Mouse (Mus musculus) brain, adult 2 months (tissue): ENCODE measurements around the gene Fndc1.

ENCODE experiments used
- DNase-seq: peaks from one replicate; pipeline ENCODE4 v3.0.0; 2011; ENCODE audit warnings: low read depth, low spot score

The Fndc1 gene

DNA sequence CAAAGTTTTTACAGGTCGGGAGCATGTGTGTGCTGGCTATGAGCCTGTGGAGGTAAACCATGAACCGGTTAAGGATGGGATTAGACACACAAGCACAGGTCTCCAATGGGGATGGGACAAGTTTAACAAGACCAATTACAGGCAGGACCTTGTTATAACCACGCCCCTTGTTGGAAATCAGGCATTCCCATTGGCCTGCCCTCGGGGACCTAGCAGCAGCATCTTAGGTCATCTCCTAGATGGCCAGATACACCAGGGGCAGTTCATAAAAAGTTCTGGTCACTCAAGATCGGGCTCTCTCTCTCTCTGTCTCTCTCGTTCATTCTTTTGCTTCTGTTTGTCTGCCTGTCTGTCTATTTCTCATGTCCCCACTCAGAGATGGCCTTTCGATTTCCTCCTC, 6.9 kb downstream of the Fndc1 start:
- DNase-seq, result no peak

DNA sequence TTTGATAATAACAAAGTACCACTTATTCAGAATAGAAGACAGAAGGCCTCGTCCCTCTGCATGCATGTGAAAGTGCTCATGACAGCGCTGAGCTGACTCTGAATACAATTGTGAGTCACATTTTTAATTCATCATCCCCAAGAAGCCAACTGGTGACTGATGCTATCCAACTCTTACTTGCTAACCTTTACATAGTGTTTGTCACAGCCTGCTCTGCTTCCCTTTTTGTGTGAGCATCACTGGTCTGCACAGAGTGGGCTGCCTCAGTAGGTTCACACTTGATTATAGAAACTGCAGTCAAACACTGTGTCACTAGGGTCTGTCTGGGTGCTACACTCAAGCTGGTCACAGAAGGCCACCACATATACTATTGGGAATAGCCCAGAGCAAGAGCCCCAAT, 10.5 kb downstream of the Fndc1 start:
- peak; percentile 26 for DNase-seq

DNA sequence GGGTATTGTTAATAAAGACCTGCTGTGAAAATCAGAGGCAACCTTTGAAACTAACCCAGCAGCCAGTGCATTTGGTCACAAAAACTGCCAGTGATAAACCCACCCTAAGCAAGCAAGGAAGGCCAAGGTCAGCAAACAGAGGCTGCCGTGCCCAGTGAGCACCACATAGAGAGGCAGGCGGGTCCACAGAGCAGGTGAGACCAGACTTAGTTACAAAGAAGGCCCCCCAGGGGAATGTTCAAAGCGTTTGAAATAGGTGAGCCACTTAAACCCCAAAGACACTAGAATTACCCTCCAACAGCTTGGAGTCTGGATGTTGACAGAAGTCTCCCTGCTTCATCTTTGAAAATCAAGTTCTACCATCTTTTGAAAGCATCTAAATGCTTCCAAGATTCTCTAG, 12.7 kb downstream of the Fndc1 start:
- no peak for DNase-seq

DNA sequence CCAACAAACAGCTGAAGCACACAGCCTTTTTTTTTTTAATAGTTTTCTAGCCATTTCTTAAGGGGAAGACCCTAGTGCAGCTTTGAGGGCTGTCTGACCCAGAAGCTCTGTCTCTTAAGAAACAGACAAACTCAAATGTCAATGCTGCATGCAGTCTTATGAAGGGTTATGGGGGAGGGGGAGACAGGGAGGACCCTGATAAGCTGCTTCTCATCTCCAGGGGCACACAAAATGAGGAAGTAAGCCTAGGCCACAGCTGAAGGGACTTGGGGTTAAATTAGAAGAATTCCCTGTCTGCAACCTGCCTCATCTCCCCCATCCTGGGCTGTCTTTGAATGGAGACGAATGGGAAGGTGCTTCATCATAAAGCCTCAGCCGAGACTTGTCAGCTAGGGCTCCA, 19.1 kb downstream of the Fndc1 start:
- DNase-seq, result no peak

DNA sequence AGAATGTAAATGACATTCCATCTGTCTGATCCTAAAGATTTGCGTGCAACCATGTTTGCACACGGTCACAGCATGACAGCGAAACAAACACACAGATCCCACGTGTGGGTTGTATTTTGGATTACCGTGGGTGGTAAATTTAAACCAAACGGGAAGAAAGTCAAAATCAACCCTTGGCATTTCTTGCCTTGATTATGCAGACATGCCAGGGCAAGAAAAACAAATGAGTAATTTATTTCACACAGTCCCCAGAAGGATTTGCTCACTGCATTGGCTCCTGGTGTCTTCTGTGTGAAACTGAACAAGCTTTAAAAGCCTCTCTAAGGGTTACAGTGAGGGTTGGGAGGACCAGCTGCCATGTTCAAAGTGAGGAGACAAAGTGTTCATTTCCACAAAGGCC, 22.0 kb downstream of the Fndc1 start:
- peak; percentile 40 for DNase-seq

DNA sequence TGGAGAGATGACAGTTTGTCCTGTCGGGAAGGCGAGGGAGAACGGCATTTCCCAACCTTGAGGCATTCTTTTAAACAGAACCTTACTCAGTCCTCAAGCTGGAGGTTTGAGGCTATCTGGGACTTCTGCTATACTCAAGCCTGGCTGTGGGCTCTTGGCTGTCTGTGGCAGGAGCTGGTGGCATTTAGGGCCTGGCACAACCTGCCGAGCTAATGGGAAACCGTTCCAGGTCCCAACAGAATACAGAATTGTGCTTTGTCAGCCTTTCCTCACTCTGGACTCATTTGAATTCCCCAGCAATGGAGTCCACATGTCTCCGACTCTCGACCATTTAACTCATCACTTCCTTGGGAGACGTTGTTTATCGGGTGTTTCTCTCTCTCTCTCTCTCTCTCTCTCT, 24.6 kb downstream of the Fndc1 start:
- DNase-seq, result no peak

DNA sequence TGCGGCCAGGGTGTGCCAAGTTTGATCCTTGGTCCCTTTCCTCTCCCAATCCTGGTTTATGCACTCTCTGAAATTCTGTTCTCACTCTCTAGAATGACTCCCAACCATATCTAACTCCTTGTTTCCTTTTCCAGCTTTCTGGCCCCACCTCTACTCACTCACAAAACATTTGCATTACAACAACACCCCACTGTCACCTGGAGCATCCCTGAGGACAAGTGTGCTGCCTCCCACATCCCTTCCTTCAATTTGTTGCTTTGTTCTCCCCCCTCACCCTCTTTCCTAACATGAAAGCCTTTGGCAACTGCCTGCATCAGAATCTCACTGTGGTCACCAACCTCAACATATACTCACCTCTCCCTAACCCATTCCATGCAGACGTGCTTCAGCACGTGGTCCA, 27.2 kb downstream of the Fndc1 start:
- no peak for DNase-seq

DNA sequence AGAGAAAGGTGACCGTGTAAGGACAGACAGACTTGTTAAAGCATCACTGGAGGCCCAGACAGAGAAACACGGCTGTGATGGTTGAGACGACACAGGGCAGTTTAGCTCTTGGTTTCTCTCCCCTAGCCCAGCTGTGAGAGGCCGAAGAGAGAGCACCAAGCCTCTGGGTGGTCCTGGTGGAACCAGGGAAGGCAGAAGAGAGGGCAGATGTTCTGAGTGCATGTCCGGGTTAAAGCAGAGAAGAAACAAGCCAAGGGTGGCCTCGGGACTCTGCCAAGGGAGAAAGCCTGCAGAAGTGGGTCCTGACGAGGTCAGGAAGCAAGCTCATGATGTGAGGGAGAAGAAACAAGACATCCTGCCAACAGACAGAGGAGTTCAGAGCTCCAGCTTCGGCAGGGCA, 31.5 kb downstream of the Fndc1 start:
- DNase-seq, result no peak

DNA sequence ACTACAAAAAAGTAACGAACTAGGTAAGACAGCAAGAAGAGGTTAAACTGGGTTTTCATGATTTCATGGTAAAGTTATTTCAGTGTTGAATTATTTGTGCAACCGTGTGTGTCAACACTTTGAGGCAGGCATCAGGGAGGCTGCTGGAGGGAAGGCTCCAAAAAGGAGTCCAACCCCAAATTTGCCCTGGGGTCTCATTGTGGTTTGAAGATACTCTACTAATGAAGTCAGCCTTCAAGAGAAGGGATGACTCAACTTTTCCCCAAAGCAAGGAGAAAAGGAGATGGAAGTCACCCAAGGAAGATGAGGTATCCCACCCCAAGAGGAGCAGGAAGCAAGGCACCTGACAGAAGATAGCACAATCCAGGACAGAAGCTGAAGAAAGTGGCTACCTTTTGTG, 31.9 kb downstream of the Fndc1 start:
- no peak for DNase-seq

DNA sequence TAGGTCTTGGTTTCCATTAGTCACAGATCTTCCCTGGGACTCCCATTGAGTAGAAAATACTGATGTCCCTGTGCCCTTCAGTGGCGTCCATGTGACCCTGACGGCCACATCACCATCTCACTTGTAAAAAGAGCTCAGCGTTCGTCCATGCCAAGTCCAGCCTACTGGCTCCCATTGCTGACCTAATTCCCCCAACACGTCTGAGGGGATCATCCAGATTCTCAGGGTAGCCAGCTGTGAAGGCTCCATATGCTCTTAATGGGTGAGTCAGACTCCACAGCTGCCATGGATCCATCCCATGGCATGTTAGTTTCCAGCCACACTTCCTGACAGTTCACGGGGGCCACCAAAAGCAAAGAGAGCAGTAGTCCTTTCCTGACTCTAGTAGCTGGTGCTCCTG, 33.0 kb downstream of the Fndc1 start:
- no peak for DNase-seq

DNA sequence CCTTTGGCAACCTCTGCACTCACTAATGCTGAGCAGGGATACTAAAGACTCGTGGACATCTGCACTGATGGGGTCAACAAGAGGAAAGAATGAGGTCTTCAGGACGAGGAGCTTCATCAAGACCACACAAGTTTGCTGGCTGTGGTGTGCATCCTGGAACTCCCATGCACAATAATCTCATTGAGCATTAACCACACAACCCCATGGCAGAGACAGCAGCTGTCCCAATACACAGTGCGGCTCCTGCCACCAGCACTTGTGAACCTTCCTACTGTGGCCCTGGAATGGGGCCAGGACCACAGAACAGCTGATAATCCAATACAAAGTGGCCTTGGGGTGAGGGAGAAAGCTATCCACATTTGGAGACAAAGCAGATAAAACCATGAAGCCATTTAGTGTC, 36.6 kb downstream of the Fndc1 start:
- DNase-seq, result no peak

DNA sequence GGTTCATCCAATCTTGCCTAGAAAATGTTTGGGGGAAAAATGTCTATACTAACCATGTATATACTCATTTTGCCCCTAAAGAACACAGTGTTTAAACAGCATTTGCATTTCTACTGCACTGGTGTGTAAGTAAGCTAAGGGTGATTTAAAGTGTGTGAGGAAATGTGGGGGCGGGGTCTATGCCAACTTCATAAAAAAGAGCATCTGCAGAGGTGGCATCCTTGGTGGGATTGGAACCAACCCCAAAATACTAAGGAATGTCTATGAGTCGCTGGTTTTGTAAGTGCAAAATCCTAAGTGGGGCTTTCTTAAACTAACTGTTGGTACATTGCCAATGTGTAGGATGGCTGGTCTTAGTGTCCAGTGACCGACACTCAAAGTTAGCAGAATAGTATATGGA, 53.0 kb downstream of the Fndc1 start:
- no peak for DNase-seq

DNA sequence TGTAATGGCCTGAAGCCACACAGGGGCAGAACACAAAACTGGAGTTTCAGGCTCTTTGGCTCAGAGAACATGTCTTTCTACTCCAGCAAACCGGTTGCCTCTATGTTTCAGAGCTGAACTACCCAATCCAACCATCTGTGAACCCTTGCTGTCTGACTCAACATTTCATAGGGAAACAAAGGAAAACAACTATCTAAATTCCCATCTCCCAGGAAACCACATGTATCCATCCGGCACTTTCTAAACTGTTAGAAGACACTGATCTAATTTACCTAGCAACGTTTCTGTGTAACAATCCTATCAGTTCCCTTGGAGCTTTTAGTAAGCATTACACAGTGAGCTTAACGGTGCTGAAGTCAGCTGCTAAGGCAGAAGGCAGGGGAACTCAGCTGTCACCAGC, 67.3 kb downstream of the Fndc1 start:
- DNase-seq, result peak; percentile 32

DNA sequence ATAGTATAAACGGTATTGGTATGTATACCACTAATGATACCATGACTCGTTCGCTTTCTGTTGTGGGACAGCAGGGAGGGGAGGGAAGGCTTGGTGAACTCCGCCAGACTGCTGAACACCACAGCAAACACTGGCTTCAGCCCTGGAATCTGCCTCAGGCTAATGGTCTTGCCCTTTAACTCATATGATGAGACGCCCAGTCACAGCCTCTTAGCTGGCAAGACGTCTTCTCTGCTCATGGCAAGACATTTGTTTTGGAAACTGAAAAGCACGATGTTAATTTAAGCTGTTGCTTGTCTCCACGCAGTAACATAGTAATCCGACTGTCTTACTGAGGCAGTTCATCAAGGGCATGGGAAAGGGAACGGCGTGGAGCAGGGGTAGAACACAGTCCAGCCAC, 72.1 kb downstream of the Fndc1 start:
- DNase-seq, result no peak

DNA sequence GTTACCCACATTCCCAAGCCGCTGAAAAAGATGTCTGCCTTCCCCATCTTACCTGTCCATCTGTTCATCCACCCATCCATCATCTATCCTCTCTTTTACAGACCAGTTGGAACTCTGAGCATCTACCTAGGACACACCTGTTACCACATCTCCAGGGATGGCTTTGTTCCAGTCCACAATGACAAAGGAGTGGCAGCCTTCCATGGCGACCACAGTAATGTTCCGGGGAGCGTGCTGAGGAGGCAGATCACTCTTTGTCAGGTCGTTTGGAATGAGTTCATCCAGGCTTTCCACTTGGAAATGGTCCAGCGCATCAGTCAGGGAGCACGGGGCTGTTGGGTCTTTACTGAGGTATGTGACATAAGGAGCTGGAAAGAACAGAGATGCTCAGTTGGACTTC, 73.7 kb downstream of the Fndc1 start:
- no peak for DNase-seq

DNA sequence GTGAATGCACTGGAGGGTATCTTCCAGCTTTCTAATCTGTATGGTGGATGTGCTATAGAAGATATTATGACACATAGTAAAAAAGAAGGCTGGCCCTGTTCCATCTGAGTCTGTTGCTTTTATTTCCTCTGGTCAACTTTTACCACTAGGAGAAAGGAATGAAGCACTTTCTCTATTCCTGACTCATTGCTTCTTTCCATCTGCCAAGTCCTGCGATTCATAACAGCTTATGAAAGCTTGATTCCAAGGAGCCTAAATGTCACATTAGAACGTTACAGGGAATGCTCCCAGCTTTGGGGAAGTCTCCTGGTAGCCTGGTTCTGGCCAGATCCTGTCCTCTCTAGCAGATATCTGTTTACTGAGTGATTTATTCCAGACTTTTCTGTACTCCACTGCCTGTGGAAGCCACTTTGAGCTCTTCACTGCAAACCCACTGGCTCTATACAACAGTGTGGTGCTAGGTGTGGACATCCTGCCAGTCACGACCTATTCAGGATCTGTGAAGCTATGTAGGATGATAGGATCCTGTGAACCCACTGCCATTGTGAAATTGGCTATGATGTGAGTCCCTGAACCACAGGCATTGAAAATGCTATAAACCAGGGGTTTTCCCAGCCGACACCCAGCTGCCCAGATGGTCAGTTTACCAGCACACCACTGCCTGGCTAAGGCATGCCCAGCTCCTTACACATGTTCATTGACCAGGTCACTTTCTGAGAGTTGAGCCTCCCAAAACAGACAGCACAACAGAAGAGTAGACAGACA, 77.9 kb downstream of the Fndc1 start:
- no peak for DNase-seq

DNA sequence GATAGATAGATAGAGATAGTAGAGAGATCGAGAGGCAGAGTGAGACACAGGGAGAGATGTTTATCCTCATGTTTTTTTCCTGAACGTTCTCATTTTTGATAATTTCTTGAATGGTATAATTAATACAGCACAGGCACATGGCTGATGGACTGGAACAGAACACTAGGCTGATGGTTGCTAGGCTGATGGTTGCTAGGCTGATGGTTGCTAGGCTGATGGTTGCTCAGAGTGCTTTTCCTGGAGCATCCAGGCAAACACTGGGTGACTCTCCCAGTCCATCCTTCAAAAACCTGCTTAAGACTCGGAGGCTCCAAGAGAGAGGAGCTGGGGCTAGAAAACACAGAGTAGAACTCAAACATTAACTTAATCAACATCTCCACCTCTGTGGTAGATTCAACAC, 80.3 kb downstream of the Fndc1 start:
- DNase-seq, result peak; percentile 64

DNA sequence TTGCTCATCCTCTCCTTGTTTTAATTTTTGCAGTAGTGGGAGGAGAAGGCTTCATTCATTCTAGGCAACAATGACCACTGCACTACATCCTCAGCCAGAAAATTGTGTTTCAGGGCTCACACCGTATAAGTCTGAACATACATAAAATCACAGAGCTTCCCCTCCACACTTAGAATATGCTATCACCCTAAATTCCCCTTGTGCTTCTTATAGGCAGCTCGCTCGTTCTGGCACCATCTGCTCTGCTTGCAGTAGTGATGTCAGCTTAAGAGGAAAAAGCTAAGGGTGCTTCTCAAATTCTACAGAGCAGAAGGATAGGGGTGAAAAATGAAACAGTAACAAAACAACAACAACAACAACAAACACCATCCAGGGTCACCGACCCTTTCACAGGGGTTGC, 82.1 kb downstream of the Fndc1 start:
- peak; percentile 45 for DNase-seq

DNA sequence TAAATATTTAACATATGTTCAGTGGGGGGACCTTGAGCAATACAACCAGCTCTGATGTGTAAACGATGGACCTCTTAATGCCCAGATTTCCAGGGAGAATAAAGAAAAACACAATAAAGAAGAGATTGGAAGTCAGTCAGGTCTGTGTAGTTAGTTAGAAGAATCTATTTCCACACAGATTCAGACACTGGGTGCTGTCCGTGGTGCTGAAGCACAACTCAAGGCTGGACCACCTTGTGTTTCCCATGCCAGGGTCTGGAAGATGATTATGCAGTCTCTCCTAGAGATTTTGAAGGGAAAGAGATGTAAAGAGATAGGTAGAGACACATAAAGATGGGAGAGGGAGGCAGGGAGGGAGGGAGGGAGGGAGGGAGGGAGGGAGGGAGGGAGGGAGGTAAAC, 86.1 kb downstream of the Fndc1 start:
- DNase-seq, result no peak

DNA sequence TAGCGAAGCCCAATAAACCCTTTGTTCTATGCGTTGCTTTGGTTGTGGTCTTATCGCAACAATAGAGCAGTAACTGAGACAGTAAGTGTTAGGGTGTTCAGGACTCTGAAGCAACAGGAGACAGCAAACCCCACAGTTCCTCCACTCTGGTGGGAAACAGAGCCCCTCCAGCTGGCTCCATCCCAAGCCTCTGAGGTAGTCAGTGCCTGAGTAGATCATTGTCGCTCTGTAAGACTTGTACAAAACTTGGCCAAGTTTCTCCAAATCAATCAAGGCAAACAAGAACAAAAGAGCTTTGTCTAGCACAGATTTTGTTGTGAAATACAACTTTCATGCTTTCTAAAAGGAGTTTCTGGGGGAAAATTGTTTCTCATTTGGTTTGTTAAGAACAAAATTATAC, 104.1 kb downstream of the Fndc1 start:
- DNase-seq, result no peak

DNA sequence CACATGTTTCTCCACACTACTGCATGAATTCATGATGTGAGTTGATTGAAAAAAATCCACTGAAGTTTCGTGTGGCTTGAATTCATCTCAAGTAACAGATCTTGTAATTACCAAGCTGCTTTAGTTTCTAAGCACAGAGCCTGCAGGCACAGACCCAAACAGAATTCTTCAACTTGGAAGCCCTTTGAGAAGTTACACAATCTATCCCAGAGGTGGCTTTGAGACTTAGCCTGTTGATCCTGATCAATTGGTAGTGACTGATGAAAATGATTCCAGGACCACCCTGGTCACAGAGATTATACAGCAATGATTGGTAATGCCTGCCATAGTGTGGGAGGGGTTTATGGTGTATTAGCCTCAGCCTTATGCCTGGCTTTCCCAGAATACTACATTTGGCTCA, 108.2 kb downstream of the Fndc1 start:
- peak; percentile 5 for DNase-seq

DNA sequence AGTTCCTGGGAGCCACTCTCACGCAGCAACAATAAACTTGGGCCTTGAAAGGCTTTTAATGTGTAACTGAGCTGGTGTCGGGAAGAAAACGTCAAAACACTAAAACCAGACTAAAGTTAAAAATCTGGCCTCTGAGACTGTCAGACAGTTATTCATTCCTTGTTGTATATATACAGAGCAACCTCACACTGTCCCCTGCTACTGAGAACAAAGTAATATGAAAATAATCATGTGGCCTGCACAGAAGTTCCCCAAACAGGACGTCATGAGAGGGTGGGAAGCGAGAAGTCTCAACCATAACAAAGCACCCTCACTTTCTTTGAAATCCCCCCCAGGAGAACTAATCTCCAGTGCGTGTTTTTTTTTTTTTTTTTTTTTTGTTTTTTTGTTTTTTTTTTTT, 109.2 kb downstream of the Fndc1 start:
- DNase-seq, result no peak

DNA sequence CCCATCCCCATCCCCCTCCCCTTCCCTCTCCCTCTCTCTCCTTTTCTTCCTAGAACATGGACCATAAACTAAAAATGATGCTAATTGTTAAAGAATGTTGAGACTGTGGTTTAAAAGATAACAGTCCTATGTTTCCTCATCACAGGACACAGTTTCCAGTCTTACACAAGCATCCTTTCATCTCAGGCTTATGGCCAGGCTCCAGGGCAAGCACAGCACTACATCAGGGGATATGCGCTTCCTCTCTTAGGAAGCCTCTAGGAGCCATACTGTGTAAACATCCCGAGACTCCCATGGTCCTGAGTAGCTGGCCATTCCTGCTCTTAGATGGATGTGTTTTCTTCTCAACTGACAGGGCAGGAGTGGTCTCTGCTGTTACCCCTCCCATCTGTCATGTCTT, 114.1 kb downstream of the Fndc1 start:
- no peak for DNase-seq

DNA sequence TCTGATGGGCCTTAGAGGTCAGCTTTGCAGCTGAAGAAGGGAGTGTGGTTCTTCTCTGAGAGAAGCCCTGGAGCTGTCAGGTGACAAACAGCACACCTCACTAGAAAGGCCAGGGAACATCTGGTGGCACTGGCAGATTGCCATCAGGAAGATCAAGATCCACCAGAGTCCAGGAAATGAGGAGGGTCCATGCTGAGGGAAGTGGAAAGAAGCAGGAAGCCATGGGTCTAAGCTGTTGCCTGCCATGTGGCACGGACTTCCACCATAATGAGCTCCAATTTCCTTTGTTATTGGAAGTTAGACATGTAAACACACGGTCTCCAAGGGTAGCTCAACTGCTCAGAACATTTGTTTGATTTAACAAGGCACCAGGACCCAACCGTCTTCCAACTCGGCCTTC, 120.0 kb downstream of the Fndc1 start:
- no peak for DNase-seq
